ENCODE assay signal across 19 mouse cellular contexts in the genomic region with DNA sequence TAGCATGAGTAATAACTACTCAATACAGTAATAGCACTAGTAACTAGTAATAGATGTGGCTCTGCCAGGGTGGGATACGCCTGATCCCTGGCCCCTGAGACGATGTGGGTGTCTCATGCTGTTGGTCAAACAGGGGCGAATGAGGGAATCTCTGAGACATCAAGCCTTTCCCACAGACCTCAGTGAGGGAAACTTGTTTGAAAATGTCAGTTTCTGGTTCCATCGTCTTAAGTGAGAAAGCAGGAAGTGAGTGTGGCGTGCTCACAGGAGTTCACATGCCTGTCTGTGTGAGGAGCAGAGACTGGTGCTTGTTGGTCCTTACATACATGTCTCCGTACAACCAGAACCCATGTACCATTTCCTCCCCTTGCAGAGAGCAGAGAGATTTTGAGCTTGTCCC.
"Had no signal": no experiment of that assay in that cellular context is flagged by ENCODE, and none has a peak within 500 bp of the region (broad histone marks: within the 10 kb centered on the region; RNA-seq: fewer than 3 reads in every experiment).

No protein-coding gene starts in this region.

- H3K27ac ChIP-seq: liver, embryonic 13.5 days; liver, embryonic 15.5 days; lung, embryonic 15.5 days; macrophage; midbrain, embryonic 13.5 days; neural tube, embryonic 12.5 days; stomach, embryonic 15.5 days; stomach, postnatal 0 days had no signal

- DNase-seq: liver, embryonic 13.5 days; liver, postnatal 0 days; lung, adult 2 months; lung, postnatal 14 days; lung, postnatal 36 days; right cerebral cortex, postnatal 25 days; thymus, adult 2 months; thymus, postnatal 25 days; thymus, postnatal 4 days had no signal

- H3K27me3 ChIP-seq: liver, embryonic 13.5 days; liver, embryonic 15.5 days; lung, embryonic 15.5 days; midbrain, embryonic 13.5 days; neural tube, embryonic 12.5 days; stomach, embryonic 15.5 days had no signal

- H3K4me2 ChIP-seq: liver, embryonic 13.5 days; liver, embryonic 15.5 days; lung, embryonic 15.5 days; midbrain, embryonic 13.5 days; neural tube, embryonic 12.5 days; stomach, embryonic 15.5 days had no signal

- H3K36me3 ChIP-seq: liver, embryonic 13.5 days; liver, embryonic 15.5 days; lung, embryonic 15.5 days; midbrain, embryonic 13.5 days; neural tube, embryonic 12.5 days; stomach, embryonic 15.5 days had no signal

- H3K9me3 ChIP-seq: liver, embryonic 13.5 days; liver, embryonic 15.5 days; lung, embryonic 15.5 days; megakaryocyte, embryonic 14.5 days; midbrain, embryonic 13.5 days; neural tube, embryonic 12.5 days; stomach, embryonic 15.5 days had no signal

- H3K4me3 ChIP-seq: liver, embryonic 13.5 days; liver, embryonic 15.5 days; lung, embryonic 15.5 days; megakaryocyte, embryonic 14.5 days; midbrain, embryonic 13.5 days; neural tube, embryonic 12.5 days; stomach, embryonic 15.5 days had no signal

- H3K4me1 ChIP-seq: liver, embryonic 13.5 days; liver, embryonic 15.5 days; lung, embryonic 15.5 days; megakaryocyte, embryonic 14.5 days had no signal

- ATAC-seq: liver, postnatal 0 days; lung, postnatal 0 days; midbrain, embryonic 13.5 days; midbrain, embryonic 16.5 days had no signal

- H3K9ac ChIP-seq: liver, embryonic 13.5 days; liver, embryonic 15.5 days; liver, postnatal 0 days; lung, embryonic 15.5 days; midbrain, embryonic 13.5 days; neural tube, embryonic 12.5 days; stomach, embryonic 15.5 days had no signal
